Mouse (Mus musculus): ENCODE results near the gene Nol10.

DNA sequence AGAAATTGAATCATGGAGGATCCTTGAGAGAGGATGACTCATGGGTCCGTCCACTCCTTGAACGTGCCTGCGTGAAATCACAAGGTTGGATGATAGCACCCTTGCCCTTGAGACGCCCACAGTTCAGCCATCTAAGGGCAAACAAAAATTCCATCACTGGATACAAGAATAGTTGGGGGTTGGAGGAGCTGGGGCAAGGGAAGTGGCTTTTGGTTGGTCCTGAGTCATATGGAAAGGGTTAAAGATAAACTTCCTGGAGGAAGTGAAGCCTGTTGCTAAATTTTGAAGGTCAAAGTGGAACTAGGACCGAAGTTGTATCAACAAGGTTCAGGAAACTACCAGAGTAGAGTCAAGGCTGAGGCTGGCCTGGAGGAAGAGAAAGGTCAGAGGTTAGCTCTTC is 106.8 kb downstream of the Nol10 start:
- TF ChIP-seq POLR2A (IDR thresholded peaks at IDR 0.05; ENCODE audit: control insufficient read depth, extremely low read depth, insufficient read depth, low read length, poor library complexity) (no peak), CTCF (IDR thresholded peaks at IDR 0.05; ENCODE audit: borderline replicate concordance, control insufficient read depth, extremely low read depth, insufficient read depth, low read length, poor library complexity) (no peak)
